Mouse (Mus musculus): Measurements from ENCODE around the gene Srcin1. TPM values are rescaled to one million over a fixed set of nuclear protein-coding genes. Genes with fewer than 3 reads are reported as not detected.

The Srcin1 gene
- polyA plus RNA-seq, 1 experiment from 2014 or later: 0.03 TPM

GRCm38 (mm10) chr11:97476334-97477095, 99.5 kb downstream of the Srcin1 start:
- H3K36me3 ChIP-seq (ENCODE audit: inconsistent target): peaks cover 56% of the 10 kb centered on the region
- no peaks in the 10 kb centered on the region for H3K79me2 ChIP-seq (ENCODE audit: inconsistent target)
- 74% methylated on average over 8 of the region's 8 CpGs for WGBS (ENCODE audit: missing documents)
- no peak overlapping the region for H3K27ac ChIP-seq
- no peak overlapping the region for H3K4me3 ChIP-seq (ENCODE audit: inconsistent target)

- H3K79me2 ChIP-seq (ENCODE audit: inconsistent target): no peaks in the 10 kb centered on the region
- WGBS (ENCODE audit: missing documents): 96% methylated on average over 6 of the region's 6 CpGs
- H3K36me3 ChIP-seq (ENCODE audit: inconsistent target): peaks cover 73% of the 10 kb centered on the region
- H3K4me3 ChIP-seq (ENCODE audit: inconsistent target): no peak overlapping the region
- no peak overlapping the region for H3K27ac ChIP-seq
Observed at GRCm38 (mm10) chr11:97471276-97471675, 104.7 kb downstream of the Srcin1 start.

- WGBS (ENCODE audit: missing documents): 97% methylated on average over 7 of the region's 7 CpGs
Observed at GRCm38 (mm10) chr11:97469828-97470227, 106.2 kb downstream of the Srcin1 start.

GRCm38 (mm10) chr11:97468639-97469287, 107.2 kb downstream of the Srcin1 start:
- no peak overlapping the region for H3K4me3 ChIP-seq (ENCODE audit: inconsistent target)
- peaks cover 69% of the 10 kb centered on the region for H3K36me3 ChIP-seq (ENCODE audit: inconsistent target)
- no peak overlapping the region for H3K27ac ChIP-seq
- H3K79me2 ChIP-seq (ENCODE audit: inconsistent target): no peaks in the 10 kb centered on the region
- 66% methylated on average over 14 of the region's 14 CpGs for WGBS (ENCODE audit: missing documents)

More at GRCm38 (mm10) chr11:97469828-97470227, 106.2 kb downstream of the Srcin1 start:
- H3K4me3 ChIP-seq (ENCODE audit: inconsistent target): no peak overlapping the region
- peaks cover 66% of the 10 kb centered on the region; the same call in 1 of the 2 replicates for H3K36me3 ChIP-seq (ENCODE audit: inconsistent target)
- H3K27ac ChIP-seq: no peak overlapping the region
- no peaks in the 10 kb centered on the region for H3K79me2 ChIP-seq (ENCODE audit: inconsistent target)

GRCm38 (mm10) chr11:97466444-97467160, 109.4 kb downstream of the Srcin1 start:
- Histone ChIP-seq H3K36me3 (ENCODE audit: inconsistent target) (peaks cover 66% of the 10 kb centered on the region), H3K27ac (no peak overlapping the region), H3K79me2 (ENCODE audit: inconsistent target) (no peaks in the 10 kb centered on the region), H3K4me3 (ENCODE audit: inconsistent target) (no peak overlapping the region)
- WGBS (ENCODE audit: missing documents): 93% methylated on average over 10 of the region's 10 CpGs

- Histone ChIP-seq H3K79me2 (ENCODE audit: inconsistent target) (no peaks in the 10 kb centered on the region), H3K4me3 (ENCODE audit: inconsistent target) (no peak overlapping the region), H3K36me3 (ENCODE audit: inconsistent target) (peaks cover 67% of the 10 kb centered on the region), H3K27ac (no peak overlapping the region)
- WGBS (ENCODE audit: missing documents): 93% methylated on average over 12 of the region's 12 CpGs
Observed at GRCm38 (mm10) chr11:97465957-97466356, 110.0 kb downstream of the Srcin1 start.

- no peaks in the 10 kb centered on the region for H3K79me2 ChIP-seq (ENCODE audit: inconsistent target)
- WGBS (ENCODE audit: missing documents): 95% methylated on average over 4 of the region's 4 CpGs
- H3K4me3 ChIP-seq (ENCODE audit: inconsistent target): no peak overlapping the region
- H3K36me3 ChIP-seq (ENCODE audit: inconsistent target): peaks cover 69% of the 10 kb centered on the region
- no peak overlapping the region for H3K27ac ChIP-seq
Observed at GRCm38 (mm10) chr11:97463991-97464390, 112.0 kb downstream of the Srcin1 start.

GRCm38 (mm10) chr11:97463166-97463565, 112.8 kb downstream of the Srcin1 start:
- Histone ChIP-seq H3K27ac (no peak overlapping the region), H3K36me3 (ENCODE audit: inconsistent target) (peaks cover 76% of the 10 kb centered on the region), H3K79me2 (ENCODE audit: inconsistent target) (no peaks in the 10 kb centered on the region), H3K4me3 (ENCODE audit: inconsistent target) (no peak overlapping the region)
- 95% methylated on average over 33 of the region's 33 CpGs for WGBS (ENCODE audit: missing documents)

- Histone ChIP-seq H3K36me3 (ENCODE audit: inconsistent target) (peaks cover 73% of the 10 kb centered on the region), H3K4me3 (ENCODE audit: inconsistent target) (no peak overlapping the region), H3K27ac (no peak overlapping the region), H3K79me2 (ENCODE audit: inconsistent target) (no peaks in the 10 kb centered on the region)
- WGBS (ENCODE audit: missing documents): 89% methylated on average over 6 of the region's 6 CpGs
Observed at GRCm38 (mm10) chr11:97462538-97462937, 113.4 kb downstream of the Srcin1 start.

- no peak overlapping the region for H3K27ac ChIP-seq
- peaks cover 71% of the 10 kb centered on the region for H3K36me3 ChIP-seq (ENCODE audit: inconsistent target)
- no peaks in the 10 kb centered on the region for H3K79me2 ChIP-seq (ENCODE audit: inconsistent target)
- 88% methylated on average over 3 of the region's 3 CpGs for WGBS (ENCODE audit: missing documents)
- H3K4me3 ChIP-seq (ENCODE audit: inconsistent target): no peak overlapping the region
Observed at GRCm38 (mm10) chr11:97461307-97461820, 114.6 kb downstream of the Srcin1 start.

Other genes starting within 250 kb of the Srcin1 start
- gene Gpr179, start 224.1 kb downstream of the Srcin1 start, polyA plus RNA-seq (2018): 0.01 TPM in 1 of 3 replicates, not detected in the others
- 6.2 to 10.1 TPM (median 7.0 TPM) in 3 replicates for gene Socs7, start 213.6 kb downstream of the Srcin1 start, polyA plus RNA-seq (2018)
- 12.8 to 18.7 TPM (median 14.4 TPM) in 3 replicates for gene Arhgap23, start 160.7 kb downstream of the Srcin1 start, polyA plus RNA-seq (2018)
- not detected in 3 replicates for gene 4933428G20Rik, start 75.8 kb downstream of the Srcin1 start, polyA plus RNA-seq (2018)
- gene Epop, start 53.5 kb upstream of the Srcin1 start, polyA plus RNA-seq (2018): 0.43 to 2.7 TPM (median 0.68 TPM) in 3 replicates
- gene Mllt6, start 87.2 kb upstream of the Srcin1 start, polyA plus RNA-seq (2018): 8.7 to 23.8 TPM (median 10.1 TPM) in 3 replicates
- gene Cisd3, start 109.6 kb upstream of the Srcin1 start, polyA plus RNA-seq (2018): 9.0 to 17.9 TPM (median 13.7 TPM) in 3 replicates
- gene Pcgf2, start 124.3 kb upstream of the Srcin1 start, polyA plus RNA-seq (2018): 3.7 to 7.5 TPM (median 3.9 TPM) in 3 replicates
- 79.7 to 207 TPM (median 133 TPM) in 3 replicates for gene Psmb3, start 127.2 kb upstream of the Srcin1 start, polyA plus RNA-seq (2018)
- gene Pip4k2b, start 168.5 kb upstream of the Srcin1 start, polyA plus RNA-seq (2018): 25.4 to 37.6 TPM (median 25.7 TPM) in 3 replicates
- gene Cwc25, start 190.4 kb upstream of the Srcin1 start, polyA plus RNA-seq (2018): 16.4 to 22.4 TPM (median 16.9 TPM) in 3 replicates
- gene 1700001P01Rik, start 199.7 kb upstream of the Srcin1 start, polyA plus RNA-seq (2018): not detected in 3 replicates
- gene Rpl23, start 206.3 kb upstream of the Srcin1 start, polyA plus RNA-seq (2018): 992 to 1,238 TPM (median 1,231 TPM) in 3 replicates
- gene Lasp1, start 222.8 kb upstream of the Srcin1 start, polyA plus RNA-seq (2018): 151 to 499 TPM (median 254 TPM) in 3 replicates

All from macrophage (primary cell).